Mouse (Mus musculus) NIH3T3 (cell line): ENCODE results near the gene Ssh2.
A peak's percentile ranks its signal among the peaks of the same experiment; 100 is the strongest.

ENCODE experiments used
- DNase-seq: peaks from one replicate; pipeline ENCODE4 v3.0.0-alpha.2; 2012; ENCODE audit warnings: low read depth

Gene Ssh2

DNA sequence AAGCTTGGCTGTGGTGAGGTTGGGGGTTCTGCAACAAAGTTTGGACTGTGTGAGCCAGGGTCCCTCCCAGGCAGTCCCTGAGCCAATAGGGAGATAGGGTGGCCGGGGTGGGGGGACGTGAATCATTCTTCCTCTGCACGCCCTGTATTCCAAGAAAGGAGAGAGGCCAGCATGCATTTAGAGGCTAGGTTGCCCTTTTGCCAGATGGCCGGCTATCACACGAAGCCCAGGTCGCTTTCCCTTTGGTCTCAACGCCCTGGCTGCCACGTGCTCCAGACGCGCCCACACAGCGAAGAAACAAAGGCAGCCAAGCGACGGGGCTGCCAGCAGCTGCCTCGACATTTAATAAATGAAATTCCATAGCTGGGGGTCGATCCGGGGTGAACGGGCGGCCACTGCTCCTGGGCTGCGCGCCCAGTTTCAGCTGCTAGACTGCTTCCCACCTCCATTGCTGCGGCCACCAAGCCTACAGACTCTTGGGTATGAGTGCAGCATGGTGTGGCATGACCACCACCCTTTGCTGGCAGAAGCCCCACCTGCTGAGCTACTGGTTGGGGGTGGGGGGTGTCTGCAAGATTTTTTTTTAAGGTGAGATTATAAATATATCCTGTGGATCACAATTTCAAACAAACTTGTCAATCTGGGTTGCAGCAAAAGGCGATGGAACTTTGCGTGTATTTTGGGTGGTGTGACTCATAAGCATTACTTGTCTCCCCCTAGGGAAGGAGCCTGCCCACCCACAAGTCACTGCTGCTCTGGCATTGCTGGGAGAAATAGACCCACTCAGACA lies 275.6 kb downstream of the Ssh2 start:
- peak; percentile 90 for DNase-seq

DNA sequence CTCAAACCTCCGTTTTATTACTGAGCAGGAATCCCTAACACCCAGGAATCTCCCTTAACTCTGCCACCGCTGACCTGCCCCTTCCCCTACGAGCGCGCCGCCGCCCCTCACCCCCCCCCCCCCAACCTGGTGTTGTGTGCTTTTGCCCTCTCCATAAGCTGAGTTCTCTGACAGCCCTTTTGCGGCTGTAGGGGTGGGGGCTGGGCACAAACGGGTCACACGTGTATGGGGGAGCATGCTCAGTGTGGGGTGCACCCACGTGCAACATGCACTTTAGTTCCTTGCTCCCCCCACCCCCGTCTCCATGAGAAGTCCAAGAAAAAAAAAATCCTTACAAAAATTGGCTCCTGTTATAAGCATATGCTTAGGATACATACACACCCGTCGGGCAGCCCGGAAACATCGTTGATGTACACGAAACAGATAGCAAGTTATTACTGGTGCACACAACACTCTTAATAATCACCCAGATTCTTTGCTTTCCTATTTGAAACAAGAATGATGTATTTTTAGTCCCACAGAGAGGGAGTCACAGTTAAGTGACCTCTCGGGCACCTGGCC lies 276.3 kb downstream of the Ssh2 start:
- DNase-seq = peak; percentile 60

DNA sequence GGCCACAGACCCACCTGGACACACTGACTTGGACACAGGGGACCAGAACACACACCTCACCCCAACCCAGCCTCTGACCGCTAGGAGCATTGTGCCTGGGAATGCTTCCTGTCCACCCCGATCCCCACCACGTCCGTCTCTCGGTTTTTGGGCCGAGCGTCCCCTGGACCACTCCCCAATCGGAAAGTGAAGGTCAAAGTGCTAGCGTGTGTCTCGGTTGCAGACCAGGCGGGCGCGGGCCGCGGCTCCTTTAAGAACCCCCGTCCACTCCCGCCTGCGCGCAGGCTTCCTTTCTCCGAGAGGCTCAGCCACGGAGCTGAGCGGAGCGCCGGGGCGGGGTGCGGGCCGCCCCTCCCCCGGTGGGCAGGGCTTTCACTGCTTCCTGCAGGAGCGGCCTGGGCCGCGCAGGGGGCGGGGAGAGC lies 276.8 kb downstream of the Ssh2 start:
- DNase-seq = peak; percentile 96

DNA sequence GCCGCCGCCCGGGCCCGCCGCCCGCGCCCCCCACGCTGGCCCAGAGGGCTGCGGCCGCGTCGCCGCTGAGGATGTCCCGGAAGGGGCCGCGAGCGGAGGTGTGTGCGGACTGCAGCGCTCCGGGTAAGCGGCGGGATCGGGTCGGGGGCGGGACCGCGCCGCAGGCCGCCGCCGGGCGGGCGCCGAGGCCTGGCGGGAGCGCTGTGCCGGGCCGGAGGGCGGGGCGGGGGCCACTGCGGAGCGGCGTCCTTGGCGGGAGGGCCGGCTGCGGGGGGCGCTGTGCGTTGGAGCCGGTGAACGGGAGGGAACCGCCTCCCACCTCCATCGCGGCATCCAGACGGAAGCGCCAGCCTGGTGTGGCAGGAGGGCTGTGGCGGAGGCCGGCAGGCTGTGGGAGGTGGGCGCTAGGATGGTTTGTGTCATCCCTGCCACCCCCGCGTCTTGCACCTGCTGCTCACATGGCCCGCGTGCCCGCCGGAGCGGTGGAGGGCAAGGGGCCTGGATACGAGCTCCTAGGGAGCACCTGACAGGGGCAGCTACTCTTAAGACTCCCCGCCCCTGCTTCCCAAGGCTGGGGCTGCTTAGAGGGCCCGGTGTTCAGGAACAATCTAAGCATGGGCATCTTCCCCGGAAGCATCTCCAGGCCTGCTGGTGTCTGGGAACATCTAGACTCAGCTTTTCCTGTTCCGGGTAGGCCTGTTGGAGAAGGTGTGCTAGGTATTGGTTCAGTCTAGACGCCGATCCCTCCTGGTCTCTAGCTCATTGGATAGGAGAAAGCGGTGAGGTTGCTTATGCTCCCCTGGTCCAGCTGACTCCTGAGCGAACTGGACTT lies 277.6 kb downstream of the Ssh2 start, which contains the start of gene Git1:
TSS of gene Git1 (plus strand) at position 51 of the 832 bp plus-strand sequence.
- DNase-seq = peak; percentile 59

DNA sequence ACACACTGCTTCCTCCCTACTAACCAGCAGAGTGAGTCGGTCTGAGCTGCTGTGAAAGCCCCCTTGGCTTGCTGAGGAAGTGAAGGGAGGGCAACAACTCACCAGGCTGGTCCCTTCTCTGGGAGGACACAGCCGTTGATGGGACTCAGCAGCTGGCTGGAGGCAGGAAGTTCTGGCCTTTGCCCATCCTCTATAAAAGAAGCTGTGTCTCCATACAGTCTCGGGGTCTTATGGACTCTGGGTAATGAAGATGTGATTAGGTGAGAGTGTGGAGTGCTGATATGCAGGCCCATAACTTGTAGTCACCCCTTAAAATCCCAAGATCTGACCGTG lies 278.2 kb downstream of the Ssh2 start:
- DNase-seq = no peak

DNA sequence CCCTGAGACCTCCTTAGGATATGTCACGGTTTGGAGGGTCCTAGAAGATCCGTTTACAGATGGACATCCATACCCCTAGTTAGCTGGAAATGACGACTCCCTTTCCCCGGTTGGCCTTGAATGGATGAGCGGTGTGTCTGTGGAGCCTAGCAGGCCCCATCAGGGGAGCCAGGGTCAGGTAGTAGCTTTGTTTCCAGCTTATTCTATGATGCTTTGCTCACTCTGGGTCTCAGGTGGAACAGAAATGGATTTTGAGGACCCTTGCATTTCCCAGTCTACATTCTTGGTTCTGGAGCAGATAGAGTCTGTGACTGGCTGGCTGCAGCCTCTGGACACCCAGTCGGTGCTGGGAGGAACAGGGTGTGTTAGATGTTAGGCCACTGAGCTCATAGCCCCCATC lies 278.7 kb downstream of the Ssh2 start:
- no peak for DNase-seq

DNA sequence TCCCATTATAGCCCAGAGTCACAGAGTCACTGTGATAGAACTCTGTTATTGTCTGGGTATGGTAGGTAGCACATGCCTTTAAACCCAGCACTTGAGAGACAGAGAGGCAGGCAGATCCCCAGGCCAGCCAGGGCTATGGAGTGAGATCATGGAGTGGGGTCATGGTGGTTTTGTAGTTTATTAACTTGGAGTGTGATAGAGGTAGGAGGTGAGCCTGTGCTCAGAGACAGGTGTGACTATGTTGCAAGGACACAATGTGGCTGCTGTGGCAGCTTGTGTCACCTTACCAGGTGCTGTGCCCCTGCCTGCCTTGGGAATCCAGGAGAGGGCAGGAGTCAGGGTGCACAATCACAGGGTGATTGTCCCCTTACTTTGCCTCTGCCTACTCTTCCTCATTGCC lies 279.4 kb downstream of the Ssh2 start:
- DNase-seq = no peak

DNA sequence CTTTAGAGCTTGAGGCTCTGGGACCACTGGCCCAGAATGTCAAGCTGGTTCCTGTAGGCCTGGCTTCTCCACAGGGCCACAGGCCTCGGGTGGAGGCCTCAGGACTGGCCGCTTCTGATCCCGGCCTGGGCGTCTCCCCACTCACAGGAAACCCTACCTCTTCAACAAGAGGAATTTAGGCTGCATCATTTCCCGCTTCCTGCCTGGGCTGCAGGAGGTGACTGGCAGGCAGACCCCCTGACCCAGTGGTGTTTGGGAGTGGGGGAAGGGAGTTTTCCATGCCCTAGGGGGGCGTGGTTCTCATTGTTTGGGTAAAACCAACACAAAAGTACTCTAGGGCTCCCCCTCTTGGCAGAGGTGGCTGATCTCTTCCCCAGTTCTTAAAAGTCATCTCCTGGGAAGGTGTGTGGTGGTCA lies 281.3 kb downstream of the Ssh2 start:
- peak; percentile 78 for DNase-seq

DNA sequence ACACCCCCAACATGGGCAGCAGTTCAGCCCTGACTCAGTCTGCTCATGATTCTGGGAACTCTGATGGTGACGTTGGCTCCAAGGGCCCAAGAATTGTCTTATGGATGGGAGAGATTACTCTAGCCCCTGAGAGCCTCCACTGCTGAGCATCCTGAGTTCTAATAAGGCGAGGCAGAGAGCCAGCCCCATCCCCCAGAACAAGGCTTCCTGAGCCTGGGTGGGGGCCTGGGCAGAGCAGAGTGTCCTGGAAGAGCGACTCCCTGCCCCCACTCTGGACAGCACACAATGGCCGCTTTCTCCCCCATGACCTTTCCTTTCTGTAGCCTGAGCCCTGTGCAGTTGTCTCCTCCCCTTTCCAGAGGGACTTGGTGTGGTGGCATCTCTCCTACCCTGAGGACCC lies 281.8 kb downstream of the Ssh2 start:
- no peak for DNase-seq

DNA sequence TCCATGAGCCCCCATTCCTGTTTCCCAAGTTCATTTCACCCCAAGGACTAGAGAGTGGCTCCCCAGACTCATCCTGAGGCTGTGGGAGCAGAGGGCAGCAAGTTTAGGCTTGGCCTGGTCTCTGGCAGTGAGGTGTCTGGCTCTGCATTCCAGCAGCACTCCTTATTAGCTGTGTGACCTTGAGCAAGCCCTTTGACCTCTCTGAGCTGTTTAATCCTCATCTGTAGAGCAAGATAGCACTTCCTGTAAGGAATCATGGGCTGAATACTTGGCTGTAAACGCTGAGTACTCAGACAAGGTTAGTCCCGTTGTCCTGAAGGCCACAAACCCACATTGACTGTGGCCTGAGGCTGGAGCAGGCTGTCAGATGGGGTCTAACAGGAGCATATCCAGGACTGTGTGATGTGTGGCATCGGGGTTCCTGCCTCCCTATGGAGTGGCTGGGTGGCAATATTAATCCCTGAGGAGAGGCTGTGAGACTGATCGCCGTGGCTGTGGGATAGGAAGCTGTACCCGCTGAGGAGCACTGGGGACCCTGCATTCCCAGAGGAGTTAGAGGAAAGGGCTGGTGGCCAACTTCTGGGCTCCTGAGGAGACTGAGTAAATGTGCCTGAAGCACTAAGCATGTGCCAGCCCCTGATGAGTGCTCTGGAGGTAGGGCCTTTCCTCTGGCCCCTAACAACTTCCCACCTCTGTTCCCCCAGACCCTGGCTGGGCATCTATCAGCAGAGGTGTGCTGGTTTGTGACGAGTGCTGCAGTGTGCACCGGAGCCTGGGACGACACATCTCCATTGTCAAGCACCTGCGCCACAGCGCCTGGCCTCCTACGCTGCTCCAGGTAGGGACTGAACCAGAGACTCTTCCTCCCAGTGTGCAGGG lies 282.4 kb downstream of the Ssh2 start:
- DNase-seq = no peak

DNA sequence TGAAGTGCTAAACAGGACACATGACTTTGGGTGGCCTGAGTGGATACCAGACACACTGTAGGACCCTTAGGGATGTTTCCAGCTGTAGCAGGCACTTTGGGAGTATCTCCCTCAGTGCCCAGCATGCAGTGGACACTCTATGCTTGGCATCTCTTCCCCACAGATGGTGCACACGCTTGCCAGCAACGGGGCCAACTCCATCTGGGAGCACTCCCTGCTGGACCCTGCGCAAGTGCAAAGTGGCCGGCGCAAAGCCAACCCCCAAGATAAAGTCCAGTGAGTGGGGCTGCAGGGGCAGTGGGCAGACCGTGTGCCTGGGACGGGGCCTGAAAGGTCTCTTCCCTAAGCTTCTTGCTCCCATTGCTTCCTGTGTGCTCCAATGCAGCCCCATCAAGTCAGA lies 283.3 kb downstream of the Ssh2 start:
- DNase-seq = no peak

DNA sequence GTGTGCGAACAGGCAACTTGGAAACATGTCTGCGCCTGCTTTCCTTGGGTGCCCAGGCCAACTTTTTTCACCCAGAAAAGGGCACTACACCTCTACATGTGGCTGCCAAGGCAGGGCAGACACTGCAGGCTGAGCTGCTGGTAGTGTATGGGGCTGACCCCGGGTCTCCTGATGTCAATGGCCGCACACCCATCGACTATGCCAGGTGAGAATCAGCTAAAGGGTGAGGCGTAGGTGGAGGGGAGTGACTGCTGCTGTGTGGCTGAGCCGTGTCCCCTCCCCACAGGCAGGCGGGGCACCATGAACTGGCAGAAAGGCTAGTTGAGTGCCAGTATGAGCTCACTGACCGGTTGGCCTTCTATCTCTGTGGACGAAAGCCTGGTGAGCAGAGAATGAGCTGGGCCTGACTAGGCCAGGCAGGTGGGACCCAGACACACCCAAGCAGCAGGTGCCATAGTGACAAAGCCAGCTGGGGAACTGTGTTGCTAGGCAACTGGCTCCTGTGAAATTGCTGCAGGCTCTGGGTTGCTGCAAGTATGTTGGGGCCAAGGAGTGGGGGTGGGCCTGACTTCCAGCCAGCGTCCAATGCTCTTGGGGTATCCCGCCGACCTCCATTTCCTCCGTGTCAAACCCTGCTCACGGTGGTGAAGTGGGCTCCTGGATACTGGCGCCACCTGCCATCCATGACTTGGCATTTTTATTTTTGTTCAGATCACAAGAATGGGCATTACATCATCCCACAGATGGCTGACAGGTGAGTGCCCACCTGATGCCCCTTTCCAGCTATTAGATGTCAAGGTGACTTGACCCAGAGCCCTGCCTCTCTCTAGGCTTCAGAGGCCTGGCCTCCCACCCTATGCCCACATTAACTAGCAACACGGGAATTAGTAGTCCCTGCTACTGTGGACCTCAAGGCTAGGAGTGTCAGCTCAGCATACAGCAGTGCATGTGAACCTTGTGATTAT lies 284.6 kb downstream of the Ssh2 start:
- DNase-seq = no peak

DNA sequence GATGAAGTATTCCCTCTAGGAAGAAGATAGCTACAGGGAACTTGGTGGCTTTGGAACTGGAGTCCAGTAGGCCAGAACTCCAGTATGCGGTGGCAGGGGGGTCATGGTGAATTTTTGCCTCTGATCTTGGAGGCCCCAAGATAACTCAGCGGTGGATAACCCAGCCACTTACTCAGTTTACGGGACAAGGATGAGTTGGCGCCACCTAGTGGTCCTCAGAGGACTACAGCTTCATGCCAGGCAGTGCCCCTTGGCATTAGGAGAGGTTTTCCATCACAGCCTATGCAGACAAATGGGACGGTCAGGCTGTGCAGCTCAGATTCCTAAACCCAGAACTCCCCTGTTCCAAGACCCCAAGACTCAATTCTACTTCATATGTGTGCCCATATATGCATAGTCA lies 285.3 kb downstream of the Ssh2 start:
- peak; percentile 89 for DNase-seq

DNA sequence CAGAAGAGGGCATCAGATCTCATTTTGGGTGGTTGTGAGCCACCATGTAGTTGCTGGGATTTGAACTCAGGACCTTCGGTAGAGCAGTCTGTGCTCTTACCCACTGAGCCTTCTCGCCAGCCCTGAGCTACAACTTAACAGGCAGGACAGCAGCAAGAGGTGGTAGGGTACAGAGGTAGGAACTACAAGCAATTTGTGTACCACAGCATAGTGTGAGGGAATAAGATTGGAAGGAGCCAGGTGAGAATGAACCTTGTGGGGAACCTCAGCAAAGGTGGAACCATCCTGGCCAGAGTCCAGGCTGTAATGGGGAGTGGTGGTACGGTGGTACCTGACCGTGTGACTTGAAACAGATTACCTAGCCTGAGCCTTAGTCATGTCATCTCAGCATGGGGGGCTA lies 285.9 kb downstream of the Ssh2 start:
- DNase-seq = no peak

DNA sequence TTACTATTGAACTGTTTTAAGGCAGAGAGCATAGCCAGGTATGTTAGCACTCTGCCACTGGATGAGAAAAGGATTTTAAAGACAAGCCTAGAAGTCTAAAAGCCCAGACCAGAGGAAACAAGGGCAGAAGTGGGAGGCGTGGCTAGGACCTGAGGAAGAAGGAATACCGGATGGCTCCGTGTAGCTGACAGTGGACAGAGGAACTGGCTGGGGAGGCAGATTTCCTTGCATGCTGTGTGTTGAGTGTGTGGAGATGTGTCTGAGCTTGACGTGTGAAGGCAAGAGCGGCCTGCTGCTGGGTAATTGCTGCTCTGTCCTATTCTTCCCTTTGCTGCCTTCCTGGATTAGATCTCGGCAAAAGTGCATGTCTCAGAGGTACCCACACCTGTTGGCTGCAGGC lies 286.4 kb downstream of the Ssh2 start:
- no peak for DNase-seq

DNA sequence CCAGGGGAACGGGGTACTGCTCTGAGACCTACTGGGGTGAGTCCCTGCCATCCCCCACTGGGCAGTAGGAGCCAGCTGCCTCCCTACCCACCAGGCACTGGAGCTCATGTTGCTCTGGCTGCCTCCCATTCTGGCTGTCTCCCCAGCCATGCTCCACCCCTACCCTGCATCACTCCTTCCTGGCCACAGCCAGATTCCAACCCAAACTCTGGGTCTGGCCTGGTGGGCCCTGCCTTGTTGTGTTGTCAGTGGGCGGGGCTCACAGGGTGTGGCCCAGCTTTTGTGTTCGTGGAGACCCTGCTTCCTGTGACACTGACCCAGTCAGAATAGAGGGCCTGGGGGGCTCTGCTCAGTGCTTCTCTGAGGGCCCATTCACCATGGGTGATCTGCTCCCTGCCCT lies 287.4 kb downstream of the Ssh2 start:
- peak; percentile 83 for DNase-seq

DNA sequence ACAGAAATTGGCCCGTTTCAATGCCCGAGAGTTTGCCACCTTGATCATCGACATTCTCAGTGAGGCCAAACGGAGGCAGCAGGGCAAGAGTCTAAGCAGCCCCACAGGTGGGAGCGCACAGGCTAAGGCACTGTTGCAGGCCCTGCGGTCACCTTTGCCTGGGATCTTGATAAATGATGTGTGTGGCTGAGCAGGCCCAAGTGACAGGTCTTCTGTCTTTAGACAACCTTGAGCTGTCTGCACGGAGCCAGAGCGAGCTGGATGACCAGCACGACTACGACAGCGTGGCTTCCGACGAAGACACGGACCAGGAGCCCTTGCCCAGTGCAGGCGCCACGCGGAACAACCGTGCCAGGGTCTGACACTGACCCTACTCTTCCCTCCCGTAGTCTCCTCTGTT lies 288.3 kb downstream of the Ssh2 start:
- DNase-seq = no peak

DNA sequence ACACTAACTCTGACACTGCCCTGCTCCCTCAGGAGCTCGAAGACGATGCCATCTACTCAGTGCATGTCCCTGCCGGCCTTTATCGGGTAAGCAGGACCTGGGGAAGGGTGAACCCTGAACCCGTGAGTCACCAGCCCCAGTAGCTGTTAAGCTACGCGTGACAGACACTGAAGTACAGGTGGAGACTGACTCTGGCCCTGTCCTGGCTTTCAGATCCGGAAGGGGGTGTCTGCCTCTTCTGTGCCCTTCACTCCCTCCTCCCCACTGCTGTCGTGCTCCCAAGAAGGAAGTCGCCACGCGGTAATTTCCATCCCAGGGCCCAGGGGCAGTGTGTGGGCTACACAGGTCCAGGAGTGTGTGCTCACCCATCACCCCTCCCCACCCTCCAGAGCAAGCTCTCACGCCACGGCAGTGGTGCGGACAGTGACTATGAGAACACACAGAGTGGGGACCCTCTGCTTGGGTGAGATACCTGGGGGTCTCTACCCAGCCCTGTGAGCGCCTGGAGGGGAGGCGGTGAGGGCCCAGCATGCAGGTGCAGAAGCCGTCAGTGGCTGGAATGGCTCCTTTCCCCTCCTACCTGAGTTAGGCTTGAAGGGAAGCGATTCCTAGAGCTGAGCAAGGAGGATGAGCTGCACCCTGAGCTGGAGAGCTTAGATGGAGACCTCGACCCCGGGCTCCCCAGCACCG lies 289.3 kb downstream of the Ssh2 start:
- DNase-seq = no peak

DNA sequence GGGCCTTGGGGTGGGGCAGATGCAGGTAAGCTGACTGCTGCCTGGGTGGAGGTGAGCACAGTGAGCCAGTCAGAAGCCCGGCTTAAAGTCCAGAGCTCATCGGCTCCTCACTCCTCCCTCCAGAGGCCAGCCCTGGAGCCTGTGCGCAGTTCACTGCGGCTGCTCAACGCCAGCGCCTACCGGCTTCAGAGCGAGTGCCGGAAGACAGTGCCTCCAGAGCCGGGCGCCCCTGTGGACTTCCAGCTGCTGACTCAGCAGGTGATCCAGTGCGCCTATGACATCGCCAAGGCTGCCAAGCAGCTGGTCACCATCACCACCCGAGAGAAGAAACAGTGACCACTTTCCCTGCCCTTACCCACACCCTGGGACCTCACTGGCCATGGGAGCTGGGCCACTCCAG lies 290.2 kb downstream of the Ssh2 start:
- no peak for DNase-seq

DNA sequence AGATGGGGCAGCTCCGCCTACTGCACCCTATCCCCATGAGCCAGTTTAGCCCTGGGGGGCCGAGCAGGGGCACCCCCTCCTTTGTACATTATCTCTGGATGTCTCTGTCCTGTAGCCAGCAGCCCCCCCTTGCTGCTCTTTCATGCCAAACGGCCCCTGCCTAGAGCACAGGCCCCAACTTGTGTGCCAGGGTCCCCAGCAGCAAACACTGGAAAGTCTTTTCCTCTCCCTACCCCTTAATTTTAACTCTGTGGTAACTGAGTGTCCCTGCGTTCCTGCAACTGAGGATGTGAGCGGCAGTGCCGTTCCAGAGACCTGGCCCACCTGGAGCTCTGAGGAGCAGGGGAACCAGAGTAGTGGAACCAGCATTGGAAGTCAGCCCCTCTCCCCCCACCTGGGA lies 290.9 kb downstream of the Ssh2 start:
- no peak for DNase-seq
